Mouse (Mus musculus) neutrophil, adult 59 days (primary cell): ENCODE results near the gene Snrnp27. TPM values are rescaled to one million over a fixed set of nuclear protein-coding genes. Genes with fewer than 3 reads are reported as not detected.

Experiments used
- total RNA-seq, 2 experiments: library from RNA; stranded (reverse); gene quantifications; 1 replicate in 1 of 2; 2 replicates in 1 of 2; pipeline ENCODE4 v1.2.4; 2023

Gene Snrnp27
- total RNA-seq: 10 to 100 TPM; 38.7 to 39.7 TPM

GRCm38 (mm10) chr6:86683872-86684654 lies at the start of gene Snrnp27:
Gene Snrnp27 (minus strand): TSS chr6:86684522.

DNA sequence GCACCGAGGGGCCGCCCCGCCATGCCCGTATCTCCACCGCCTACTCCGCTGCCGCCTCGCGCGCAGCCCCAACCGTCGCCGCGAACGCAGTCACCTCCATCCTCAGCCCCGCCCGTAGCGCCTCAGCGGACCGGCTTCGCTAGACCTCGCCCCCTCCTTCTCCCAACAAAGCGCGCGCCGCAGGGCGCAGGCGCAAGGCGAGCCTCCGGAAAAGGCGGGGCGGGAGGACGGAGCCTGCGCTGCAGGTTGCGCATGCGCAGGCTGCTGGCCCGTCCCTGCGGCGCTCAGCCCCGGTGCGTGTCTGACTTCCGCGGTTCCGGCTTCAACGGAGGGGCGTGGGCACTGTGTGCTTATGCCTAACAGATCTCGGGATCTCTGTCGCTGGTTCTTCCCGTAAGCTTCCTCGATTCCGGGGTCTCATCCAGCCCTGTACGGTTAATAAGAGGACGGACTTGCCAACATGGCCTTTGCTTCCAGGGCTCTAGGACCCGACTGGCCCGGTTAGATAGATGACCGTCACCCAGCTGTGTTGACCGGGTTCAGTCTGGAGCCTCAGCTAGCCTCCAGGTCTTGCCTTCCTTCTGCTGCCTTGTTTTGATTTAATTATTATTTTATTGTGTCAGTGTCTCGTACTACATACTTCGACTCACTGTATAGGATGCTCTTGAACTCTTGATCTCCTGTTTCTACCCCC lies 49.0 kb upstream of the Snrnp27 start, which contains the start of gene Gmcl1:
TSS of gene Gmcl1 (minus strand) at position 201 of the 694 bp plus-strand sequence.

GRCm38 (mm10) chr6:86668580-86669239 lies 15.6 kb downstream of the Snrnp27 start, which contains the start of gene Mxd1:
Gene Mxd1 (minus strand): TSS chr6:86669161.

DNA sequence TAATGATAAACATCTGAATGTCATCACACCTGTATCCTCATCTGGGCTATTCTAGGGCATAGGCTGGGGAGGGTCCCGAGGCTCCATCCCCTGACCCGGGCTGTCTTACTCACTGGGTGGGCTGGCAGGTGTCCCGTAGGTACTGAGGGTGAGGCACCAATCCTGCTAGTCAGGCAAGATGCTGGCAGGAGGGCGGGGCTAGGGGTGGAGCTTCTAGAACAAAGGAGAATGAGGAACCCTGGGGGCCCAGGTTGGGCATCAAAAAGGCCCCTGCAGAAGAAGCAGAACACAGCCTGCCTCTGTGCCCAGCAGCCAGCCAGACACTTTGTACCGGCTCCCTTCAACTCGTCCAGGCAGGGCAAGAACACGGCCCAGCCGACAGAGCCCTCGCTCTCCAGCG lies 56.4 kb downstream of the Snrnp27 start, which contains the start of gene Asprv1:
TSS of gene Asprv1 (plus strand) at position 219 of the 400 bp plus-strand sequence.

Other genes starting within 250 kb of the Snrnp27 start
- gene C87436, start 246.1 kb downstream of the Snrnp27 start, total RNA-seq: 10 to 100 TPM; 18.1 to 18.9 TPM
- gene Pcbp1, start 158.2 kb downstream of the Snrnp27 start, total RNA-seq: 100 to 1,000 TPM; 172 to 185 TPM
- 100 to 1,000 TPM; 107 to 137 TPM for gene Asprv1, start 56.4 kb downstream of the Snrnp27 start, total RNA-seq
- 100 to 1,000 TPM; 783 to 884 TPM for gene Mxd1, start 15.4 kb downstream of the Snrnp27 start, total RNA-seq
- 10 to 100 TPM; 15.1 to 17.2 TPM for gene Gmcl1, start 48.9 kb upstream of the Snrnp27 start, total RNA-seq
- 10 to 100 TPM; 22.8 to 23.9 TPM for gene Anxa4, start 109.1 kb upstream of the Snrnp27 start, total RNA-seq
- 10 to 100 TPM; 37.1 to 39.3 TPM for gene Aak1, start 165.0 kb upstream of the Snrnp27 start, total RNA-seq